Mouse (Mus musculus): ENCODE data around the gene Ano5. TPM values are rescaled to one million over a fixed set of nuclear protein-coding genes. Genes with fewer than 3 reads are reported as not detected.

Ano5 gene
- polyA plus RNA-seq, 1 experiment from 2014 or later, result 0.19 TPM

- no peak for DNase-seq (ENCODE audit: low spot score)
- Histone ChIP-seq H3K27me3 (ENCODE audit: low read depth, poor library complexity, severe bottlenecking) (peaks cover 73% of the 10 kb centered on the region), H3K4me1 (peaks cover 22% of the 10 kb centered on the region), H3K4me3 (peak overlapping the region; percentile 39), H3K27ac (replicated peaks) (peak overlapping the region; percentile 69; the same call in 1 of the 2 replicates), H3K9me3 (replicated peaks) (no peaks in the 10 kb centered on the region), H3K36me3 (no peaks in the 10 kb centered on the region)
- 1% methylated on average over 18 of the region's 18 CpGs for WGBS
These were observed 111.4 kb downstream of the Ano5 start for GRCm38 (mm10) chr7:51622196-51622595.

DNA sequence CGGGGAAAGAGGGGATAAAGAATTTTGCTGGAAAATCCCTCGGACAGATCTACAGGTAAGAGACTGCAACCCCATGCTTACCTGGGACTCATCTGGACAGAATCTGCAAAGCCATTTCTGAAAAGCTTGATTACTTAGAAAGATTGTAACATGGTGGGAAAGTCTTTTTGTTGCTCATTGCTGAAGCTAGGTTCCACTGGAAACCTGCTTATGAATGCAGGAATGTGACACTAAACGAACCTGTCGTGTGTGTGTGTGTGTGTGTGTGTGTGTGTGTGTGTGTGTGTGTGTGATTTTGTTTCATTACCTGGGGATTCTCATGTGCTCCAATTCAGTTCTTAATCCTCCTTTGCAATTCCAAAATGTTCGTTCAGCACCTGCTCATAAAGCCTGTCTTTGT, 111.8 kb downstream of the Ano5 start:
- Histone ChIP-seq H3K4me1 (peaks cover 24% of the 10 kb centered on the region), H3K27ac (replicated peaks) (peak overlapping the region; percentile 69; the same call in 1 of the 2 replicates), H3K9me3 (replicated peaks) (no peaks in the 10 kb centered on the region), H3K36me3 (no peaks in the 10 kb centered on the region), H3K27me3 (ENCODE audit: low read depth, poor library complexity, severe bottlenecking) (peaks cover 78% of the 10 kb centered on the region), H3K4me3 (peak overlapping the region; percentile 39)
- DNase-seq (ENCODE audit: low spot score), result no peak
- WGBS, result 2% methylated on average over 5 of the region's 5 CpGs

DNA sequence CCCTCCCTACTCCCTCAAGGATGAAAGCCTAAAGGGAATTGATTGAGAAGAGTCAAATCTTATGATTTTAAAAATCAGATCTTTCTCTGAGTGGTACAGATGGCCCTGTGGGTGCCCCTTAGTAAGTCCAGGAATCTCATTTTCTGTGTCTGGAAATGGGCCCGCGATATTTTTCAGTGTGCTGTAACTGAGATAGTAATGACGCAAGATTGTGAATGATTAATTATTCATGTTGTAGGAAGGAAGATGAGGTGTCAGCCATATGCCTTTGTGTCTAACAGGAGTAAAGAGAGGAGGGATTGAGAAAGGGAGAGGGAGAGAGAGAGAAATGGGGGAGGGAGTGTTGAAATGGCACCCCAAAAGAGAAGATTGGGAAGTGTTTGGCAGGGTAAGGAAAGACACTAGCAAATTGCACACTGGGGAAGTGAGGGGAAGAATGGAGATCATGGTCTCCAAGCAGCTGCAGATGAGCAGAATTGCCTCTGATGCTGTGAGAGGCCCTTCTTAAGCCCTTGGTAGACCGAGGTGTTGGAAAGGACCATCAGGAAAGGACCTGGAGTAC, 113.6 kb downstream of the Ano5 start:
- no peak for DNase-seq (ENCODE audit: low spot score)
- Histone ChIP-seq H3K27ac (replicated peaks) (peak overlapping the region; percentile 74; the same call in 1 of the 2 replicates), H3K27me3 (ENCODE audit: low read depth, poor library complexity, severe bottlenecking) (peaks cover 96% of the 10 kb centered on the region), H3K4me1 (peaks cover 28% of the 10 kb centered on the region), H3K9me3 (replicated peaks) (no peaks in the 10 kb centered on the region), H3K4me3 (peak overlapping the region; percentile 39), H3K36me3 (no peaks in the 10 kb centered on the region)
- under 1% methylated on average over 4 of the region's 4 CpGs for WGBS

- peak; percentile 51 for DNase-seq (ENCODE audit: low spot score)
- no peaks in the 10 kb centered on the region for H3K9me3 ChIP-seq (replicated peaks)
- no peaks in the 10 kb centered on the region for H3K36me3 ChIP-seq
- peaks cover 100% of the 10 kb centered on the region for H3K27me3 ChIP-seq (ENCODE audit: low read depth, poor library complexity, severe bottlenecking)
- H3K27ac ChIP-seq (replicated peaks), result peak overlapping the region; percentile 74; the same call in 1 of the 2 replicates
- peaks cover 28% of the 10 kb centered on the region for H3K4me1 ChIP-seq
- WGBS, result under 1% methylated on average over 23 of the region's 23 CpGs
- H3K4me3 ChIP-seq, result peak overlapping the region; percentile 39
These were observed 114.3 kb downstream of the Ano5 start for GRCm38 (mm10) chr7:51625161-51625560.

DNA sequence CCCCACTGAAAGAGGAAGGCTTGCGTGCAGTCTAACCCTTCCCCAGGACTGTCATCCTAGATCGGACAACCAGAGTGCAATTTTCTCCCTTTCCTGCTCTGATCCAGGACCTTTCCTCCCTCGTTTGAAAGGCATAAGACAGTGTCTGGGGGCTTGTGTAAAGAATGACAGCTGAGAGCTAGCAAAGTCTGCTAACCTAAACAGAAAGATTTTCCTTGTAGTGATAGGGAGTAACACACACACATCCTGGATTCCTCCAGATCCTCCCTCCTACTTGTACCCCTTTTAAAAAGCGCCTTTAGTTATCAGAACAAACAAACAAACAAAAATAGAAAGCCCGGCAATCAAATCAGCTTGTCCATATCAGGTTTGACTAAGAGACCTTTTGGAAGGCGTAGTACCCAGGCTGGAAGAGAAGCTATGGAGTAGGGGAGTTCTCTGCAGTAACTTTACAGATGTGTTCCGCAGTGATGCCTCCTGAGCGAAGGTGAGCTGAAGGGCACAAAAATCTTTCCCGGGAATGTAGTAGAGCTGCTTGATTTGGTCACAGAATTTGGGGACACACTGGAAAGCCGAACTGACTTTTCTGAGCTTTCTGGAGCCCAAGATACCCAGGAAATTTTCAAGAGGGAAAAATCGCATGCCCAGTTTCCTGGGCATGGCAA, 114.9 kb downstream of the Ano5 start:
- Histone ChIP-seq H3K4me3 (peak overlapping the region; percentile 39), H3K36me3 (no peaks in the 10 kb centered on the region), H3K4me1 (peaks cover 28% of the 10 kb centered on the region), H3K27me3 (ENCODE audit: low read depth, poor library complexity, severe bottlenecking) (peaks cover 100% of the 10 kb centered on the region), H3K9me3 (replicated peaks) (no peaks in the 10 kb centered on the region), H3K27ac (replicated peaks) (peak overlapping the region; percentile 74; the same call in 1 of the 2 replicates)
- DNase-seq (ENCODE audit: low spot score), result no peak
- 1% methylated on average over 11 of the region's 11 CpGs for WGBS

DNA sequence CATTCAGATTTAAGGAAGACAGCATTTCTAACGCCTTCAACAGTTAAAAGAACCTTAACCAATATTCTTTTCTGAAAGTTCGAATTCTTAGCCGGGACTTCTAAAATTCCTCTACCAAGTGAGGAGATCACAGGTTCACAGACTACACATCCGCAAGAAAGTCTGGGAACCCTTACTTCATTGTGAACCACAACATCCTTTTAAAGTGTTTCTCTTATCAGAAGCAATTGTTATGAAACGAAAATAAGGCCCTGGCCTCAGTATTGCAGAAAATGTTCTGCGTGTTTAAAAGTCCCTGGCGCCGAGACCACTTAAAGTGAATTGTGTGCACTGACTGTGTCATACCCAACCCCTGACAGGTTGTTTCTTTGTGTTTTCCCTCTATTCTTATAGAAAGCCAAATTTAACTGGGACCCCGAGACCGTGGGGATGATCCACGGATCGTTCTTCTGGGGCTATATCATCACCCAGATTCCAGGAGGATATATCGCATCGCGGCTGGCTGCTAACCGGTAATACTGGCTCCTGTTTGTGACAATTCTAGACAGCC, 115.7 kb downstream of the Ano5 start:
- H3K27me3 ChIP-seq (ENCODE audit: low read depth, poor library complexity, severe bottlenecking), result peaks cover 100% of the 10 kb centered on the region
- H3K4me1 ChIP-seq, result peaks cover 27% of the 10 kb centered on the region
- peak overlapping the region; percentile 74 for H3K27ac ChIP-seq (replicated peaks)
- 1% methylated on average over 16 of the region's 16 CpGs for WGBS
- H3K4me3 ChIP-seq, result peak overlapping the region; percentile 46
- no peak for DNase-seq (ENCODE audit: low spot score)
- H3K9me3 ChIP-seq (replicated peaks), result no peaks in the 10 kb centered on the region
- H3K36me3 ChIP-seq, result no peaks in the 10 kb centered on the region

DNA sequence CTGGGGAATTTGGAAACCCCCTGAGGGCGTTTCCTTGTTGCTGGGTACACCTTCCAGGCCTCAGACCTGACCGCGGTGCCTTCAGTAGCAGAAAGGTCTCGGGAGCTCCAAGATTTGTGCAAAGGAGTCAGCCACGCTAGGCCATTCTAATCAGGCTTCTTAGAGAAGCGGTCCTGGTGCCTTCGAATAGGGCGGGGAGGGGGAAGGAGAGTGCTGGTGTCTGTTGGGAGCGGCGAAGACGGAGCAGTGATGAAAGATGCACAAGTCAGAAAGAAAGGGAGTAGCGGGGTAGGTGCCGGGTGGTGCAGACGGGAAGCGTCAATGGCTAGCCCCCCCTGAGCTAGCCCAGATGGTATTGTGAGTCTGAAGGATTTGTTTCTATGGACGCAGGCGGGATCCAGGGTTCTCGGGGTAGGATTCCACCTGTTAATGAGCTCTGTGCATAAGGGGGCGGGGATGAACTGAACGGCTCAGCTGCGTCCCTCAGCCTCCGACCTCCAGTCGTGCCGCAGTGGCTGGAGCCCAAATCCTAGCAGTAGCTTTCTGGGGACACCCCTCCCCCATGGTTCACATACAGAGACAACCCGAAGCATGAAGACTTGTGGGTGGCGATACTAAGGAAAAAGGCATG, 116.3 kb downstream of the Ano5 start:
- under 1% methylated on average over 26 of the region's 26 CpGs for WGBS
- Histone ChIP-seq H3K36me3 (no peaks in the 10 kb centered on the region), H3K9me3 (replicated peaks) (no peaks in the 10 kb centered on the region), H3K27ac (replicated peaks) (peak overlapping the region; percentile 74), H3K4me1 (peaks cover 23% of the 10 kb centered on the region), H3K4me3 (peak overlapping the region; percentile 46), H3K27me3 (ENCODE audit: low read depth, poor library complexity, severe bottlenecking) (peaks cover 98% of the 10 kb centered on the region)
- DNase-seq (ENCODE audit: low spot score), result peak; percentile 61

DNA sequence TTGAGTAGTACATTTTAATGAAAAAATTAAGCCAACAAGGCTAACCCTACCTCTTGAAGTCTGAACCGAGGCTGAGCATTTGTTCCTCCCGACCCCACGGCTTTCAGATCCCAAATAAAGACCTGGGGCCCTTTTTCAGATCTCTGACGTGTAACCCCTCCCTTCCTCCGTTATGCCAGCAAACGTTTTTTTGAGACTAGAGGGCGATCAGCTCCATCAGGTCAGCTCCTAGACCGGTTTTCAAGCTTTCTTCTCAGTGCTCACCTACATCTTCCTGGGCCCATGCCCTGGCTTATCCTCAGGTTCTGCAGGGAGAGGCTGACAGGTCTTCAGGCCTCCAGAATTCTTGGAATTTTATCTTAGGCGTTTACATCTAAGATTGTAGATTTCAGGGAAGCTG, 116.8 kb downstream of the Ano5 start:
- Histone ChIP-seq H3K4me3 (peak overlapping the region; percentile 46), H3K4me1 (peaks cover 26% of the 10 kb centered on the region), H3K36me3 (no peaks in the 10 kb centered on the region), H3K9me3 (replicated peaks) (no peaks in the 10 kb centered on the region), H3K27ac (replicated peaks) (peak overlapping the region; percentile 49; the same call in 1 of the 2 replicates), H3K27me3 (ENCODE audit: low read depth, poor library complexity, severe bottlenecking) (peaks cover 98% of the 10 kb centered on the region)
- DNase-seq (ENCODE audit: low spot score), result no peak
- WGBS, result 0% methylated on average over 9 of the region's 9 CpGs

DNA sequence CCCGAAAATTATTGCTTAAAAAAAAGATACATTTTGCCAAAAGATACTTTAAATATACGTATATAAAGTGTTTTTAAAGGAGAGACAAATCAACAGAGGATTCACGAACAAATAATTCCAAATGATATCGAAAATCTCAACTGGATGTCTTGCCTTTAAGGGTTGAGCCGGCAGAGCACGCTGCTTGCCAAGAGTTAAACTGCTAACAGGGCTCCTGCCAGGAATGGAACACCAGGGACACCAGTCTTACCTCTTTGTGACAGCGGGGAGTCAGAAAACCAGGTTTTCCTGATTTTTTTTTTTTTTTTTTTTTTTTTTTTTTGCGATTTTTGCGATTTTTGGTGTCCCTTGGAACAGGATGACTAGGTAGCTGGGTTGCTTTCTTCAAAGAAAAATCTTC, 117.5 kb downstream of the Ano5 start:
- Histone ChIP-seq H3K36me3 (no peaks in the 10 kb centered on the region), H3K9me3 (replicated peaks) (no peaks in the 10 kb centered on the region), H3K27me3 (ENCODE audit: low read depth, poor library complexity, severe bottlenecking) (peaks cover 98% of the 10 kb centered on the region), H3K27ac (replicated peaks) (no peak overlapping the region), H3K4me3 (no peak overlapping the region), H3K4me1 (peaks cover 33% of the 10 kb centered on the region)
- 2% methylated on average over 9 of the region's 9 CpGs for WGBS
- no peak for DNase-seq (ENCODE audit: low spot score)

- DNase-seq (ENCODE audit: low spot score), result no peak
- H3K36me3 ChIP-seq, result no peaks in the 10 kb centered on the region
- peaks cover 35% of the 10 kb centered on the region for H3K4me1 ChIP-seq
- WGBS, result 4% methylated on average over 3 of the region's 3 CpGs
- H3K27ac ChIP-seq (replicated peaks), result no peak overlapping the region
- H3K4me3 ChIP-seq, result 0 out of 2 replicates have a peak overlapping the region, but pooled peaks have one; percentile 2
- H3K9me3 ChIP-seq (replicated peaks), result no peaks in the 10 kb centered on the region
- peaks cover 90% of the 10 kb centered on the region for H3K27me3 ChIP-seq (ENCODE audit: low read depth, poor library complexity, severe bottlenecking)
These were observed 118.4 kb downstream of the Ano5 start for GRCm38 (mm10) chr7:51629206-51629605.

GRCm38 (mm10) chr7:51631171-51631570, 120.3 kb downstream of the Ano5 start:
- 71% methylated on average over 3 of the region's 3 CpGs for WGBS
- Histone ChIP-seq H3K4me1 (peaks cover 28% of the 10 kb centered on the region), H3K4me3 (no peak overlapping the region), H3K36me3 (no peaks in the 10 kb centered on the region), H3K27me3 (ENCODE audit: low read depth, poor library complexity, severe bottlenecking) (peaks cover 70% of the 10 kb centered on the region), H3K9me3 (replicated peaks) (no peaks in the 10 kb centered on the region), H3K27ac (replicated peaks) (no peak overlapping the region)
- no peak for DNase-seq (ENCODE audit: low spot score)

DNA sequence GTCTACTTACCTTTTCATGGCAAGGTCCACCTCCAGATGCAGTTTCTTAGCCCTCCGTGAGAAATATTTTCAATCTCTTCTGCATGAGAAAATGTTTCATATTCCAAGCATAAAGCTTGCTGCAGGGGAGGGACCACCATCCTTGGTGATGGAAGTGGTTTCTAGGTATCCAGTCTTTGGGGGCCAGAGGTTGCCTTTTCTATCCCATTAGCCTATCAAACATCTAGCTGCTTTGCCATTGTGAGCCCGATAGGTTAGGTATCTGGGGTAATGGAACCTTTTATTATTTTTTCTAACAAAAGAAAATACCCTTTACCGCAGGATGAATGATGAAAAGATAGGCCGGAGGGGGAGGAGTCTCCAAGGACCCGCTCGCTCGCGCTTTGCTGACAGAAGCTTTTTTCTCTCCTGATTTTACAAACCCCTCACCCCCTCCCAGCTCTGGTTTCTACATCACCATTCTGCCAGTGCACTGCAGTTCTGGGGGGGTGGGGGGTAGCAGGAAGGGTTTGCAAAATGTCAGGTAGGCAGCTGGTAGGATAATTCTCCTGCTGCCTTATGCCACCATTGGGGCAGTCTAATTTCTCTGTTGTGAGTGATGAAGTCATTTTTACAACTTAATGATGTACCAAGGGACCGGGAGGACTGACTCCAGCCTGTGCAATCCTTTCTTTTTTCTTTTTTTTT, 121.9 kb downstream of the Ano5 start:
- Histone ChIP-seq H3K9me3 (replicated peaks) (no peaks in the 10 kb centered on the region), H3K4me3 (no peak overlapping the region), H3K4me1 (peaks cover 16% of the 10 kb centered on the region), H3K36me3 (no peaks in the 10 kb centered on the region), H3K27ac (replicated peaks) (no peak overlapping the region; the same call in 1 of the 2 replicates), H3K27me3 (ENCODE audit: low read depth, poor library complexity, severe bottlenecking) (peaks cover 55% of the 10 kb centered on the region)
- no peak for DNase-seq (ENCODE audit: low spot score)
- 8% methylated on average over 9 of the region's 9 CpGs for WGBS
